Mouse (Mus musculus): Measurements from ENCODE around the gene Spindoc. TPM values are rescaled to one million over a fixed set of nuclear protein-coding genes. Genes with fewer than 3 reads are reported as not detected.

Gene Spindoc
- polyA plus RNA-seq, 1 experiment from 2014 or later: 28.3 TPM

Small RNA genes lying within 50 kb of the gene (microRNA-seq; reads per million reads assigned to microRNA genes)
- 1.9 reads per million, percentile 4 among the genes with 10 or more reads in this experiment for gene Mir6991

Other genes with a start within 250 kb of the Spindoc start
- gene Otub1, start 176.7 kb downstream of the Spindoc start, polyA plus RNA-seq (2015; fragmentation: Nextera tagmentation; extraction: Ambion mirVana): 188 and 194 TPM in 2 replicates
- gene Cox8a, start 165.4 kb downstream of the Spindoc start, polyA plus RNA-seq (2015; fragmentation: Nextera tagmentation; extraction: Ambion mirVana): 793 and 848 TPM in 2 replicates
- gene Naa40, start 141.8 kb downstream of the Spindoc start, polyA plus RNA-seq (2015; fragmentation: Nextera tagmentation; extraction: Ambion mirVana): 55.1 and 61.5 TPM in 2 replicates
- 9.7 and 12.4 TPM in 2 replicates for gene Rcor2, start 115.7 kb downstream of the Spindoc start, polyA plus RNA-seq (2015; fragmentation: Nextera tagmentation; extraction: Ambion mirVana)
- 42.9 and 49.0 TPM in 2 replicates for gene Mark2, start 41.1 kb downstream of the Spindoc start, polyA plus RNA-seq (2015; fragmentation: Nextera tagmentation; extraction: Ambion mirVana)
- gene 2700081O15Rik, start 34.6 kb upstream of the Spindoc start, polyA plus RNA-seq (2015; fragmentation: Nextera tagmentation; extraction: Ambion mirVana): 6.2 and 6.8 TPM in 2 replicates
- gene Rtn3, start 100.3 kb upstream of the Spindoc start, polyA plus RNA-seq (2015; fragmentation: Nextera tagmentation; extraction: Ambion mirVana): 132 and 138 TPM in 2 replicates
- 19.7 and 21.2 TPM in 2 replicates for gene Atl3, start 111.0 kb upstream of the Spindoc start, polyA plus RNA-seq (2015; fragmentation: Nextera tagmentation; extraction: Ambion mirVana)
- gene Pla2g16, start 174.5 kb upstream of the Spindoc start, polyA plus RNA-seq (2015; fragmentation: Nextera tagmentation; extraction: Ambion mirVana): 13.1 and 16.6 TPM in 2 replicates
- gene Lgals12, start 224.2 kb upstream of the Spindoc start, polyA plus RNA-seq (2015; fragmentation: Nextera tagmentation; extraction: Ambion mirVana): 1.1 and 1.6 TPM in 2 replicates
- 0.26 TPM in 1 of 2 replicates, not detected in the other for gene Hrasls5, start 229.5 kb upstream of the Spindoc start, polyA plus RNA-seq (2015; fragmentation: Nextera tagmentation; extraction: Ambion mirVana)

Measured in lung, embryonic 15.5 days (tissue).